Mouse (Mus musculus): ENCODE measurements around the gene Klhl31. TPM values are rescaled to one million over a fixed set of nuclear protein-coding genes. Genes with fewer than 3 reads are reported as not detected.
A peak's percentile ranks its signal among the peaks of the same experiment; 100 is the strongest.

Klhl31 gene
- total RNA-seq (2021): 100 to 1,000 TPM; 144 to 150 TPM

GRCm38 (mm10) chr9:77636450-77636951 lies at the start of gene Klhl31:
Klhl31 (plus strand) TSS chr9:77636500.
- intact Hi-C loops (cut with DNase I): no loop called here
- peak; percentile 26 for DNase-seq (ENCODE audit: low spot score)

- no peak for DNase-seq (ENCODE audit: low spot score)
- intact Hi-C loops (cut with DNase I): no loop called here
Measured at GRCm38 (mm10) chr9:77586806-77587591, 49.3 kb upstream of the Klhl31 start.

- intact Hi-C loops (cut with DNase I): no loop called here
- DNase-seq (ENCODE audit: low spot score): no peak
Measured at GRCm38 (mm10) chr9:77587616-77588015, 48.7 kb upstream of the Klhl31 start.

GRCm38 (mm10) chr9:77589496-77589895 lies 46.8 kb upstream of the Klhl31 start:
- intact Hi-C loops (cut with DNase I): no loop called here
- no peak for DNase-seq (ENCODE audit: low spot score)

- DNase-seq (ENCODE audit: low spot score): no peak
- intact Hi-C loops (cut with DNase I): no loop called here
Measured at GRCm38 (mm10) chr9:77592423-77592822, 43.9 kb upstream of the Klhl31 start.

GRCm38 (mm10) chr9:77595006-77595626 lies 41.2 kb upstream of the Klhl31 start:
- no peak for DNase-seq (ENCODE audit: low spot score)
- intact Hi-C loops (cut with DNase I): loop anchor here (5.0 kb wide), 1 partner anchor 442 kb away; no protein-coding TSS in a partner anchor

GRCm38 (mm10) chr9:77596355-77596754 lies 39.9 kb upstream of the Klhl31 start:
- peak; percentile 23 for DNase-seq (ENCODE audit: low spot score)
- intact Hi-C loops (cut with DNase I): loop anchor here (2.0 to 5.0 kb wide), 2 partner anchors 184 to 441 kb away; no protein-coding TSS in a partner anchor

- intact Hi-C loops (cut with DNase I): loop anchor here (5.0 kb wide), 1 partner anchor 439 kb away; no protein-coding TSS in a partner anchor
- no peak for DNase-seq (ENCODE audit: low spot score)
Measured at GRCm38 (mm10) chr9:77598560-77598959, 37.7 kb upstream of the Klhl31 start.

- DNase-seq (ENCODE audit: low spot score): no peak
- intact Hi-C loops (cut with DNase I): no loop called here
Measured at GRCm38 (mm10) chr9:77602302-77603266, 33.7 kb upstream of the Klhl31 start.

- intact Hi-C loops (cut with DNase I): no loop called here
- no peak for DNase-seq (ENCODE audit: low spot score)
Measured at GRCm38 (mm10) chr9:77603965-77604509, 32.3 kb upstream of the Klhl31 start.

- intact Hi-C loops (cut with DNase I): no loop called here
Measured at GRCm38 (mm10) chr9:77607295-77607694, 29.0 kb upstream of the Klhl31 start.

GRCm38 (mm10) chr9:77607840-77608239 lies 28.5 kb upstream of the Klhl31 start:
- intact Hi-C loops (cut with DNase I): no loop called here
- DNase-seq (ENCODE audit: low spot score): no peak

More at GRCm38 (mm10) chr9:77607295-77607694, 29.0 kb upstream of the Klhl31 start:
- DNase-seq (ENCODE audit: low spot score): no peak

- intact Hi-C loops (cut with DNase I): loop anchor here (5.0 kb wide), 3 partner anchors 46 to 411 kb away; no protein-coding TSS in a partner anchor
- DNase-seq (ENCODE audit: low spot score): no peak
Measured at GRCm38 (mm10) chr9:77610811-77611210, 25.5 kb upstream of the Klhl31 start.

- intact Hi-C loops (cut with DNase I): loop anchor here (5.0 kb wide), 3 partner anchors 45 to 410 kb away; no protein-coding TSS in a partner anchor
- no peak for DNase-seq (ENCODE audit: low spot score)
Measured at GRCm38 (mm10) chr9:77612349-77612748, 24.0 kb upstream of the Klhl31 start.

- no peak for DNase-seq (ENCODE audit: low spot score)
- intact Hi-C loops (cut with DNase I): no loop called here
Measured at GRCm38 (mm10) chr9:77615868-77616267, 20.4 kb upstream of the Klhl31 start.

- DNase-seq (ENCODE audit: low spot score): no peak
- intact Hi-C loops (cut with DNase I): no loop called here
Measured at GRCm38 (mm10) chr9:77616796-77617195, 19.5 kb upstream of the Klhl31 start.

GRCm38 (mm10) chr9:77617751-77618150 lies 18.5 kb upstream of the Klhl31 start:
- intact Hi-C loops (cut with DNase I): no loop called here
- no peak for DNase-seq (ENCODE audit: low spot score)

GRCm38 (mm10) chr9:77618392-77618791 lies 17.9 kb upstream of the Klhl31 start:
- DNase-seq (ENCODE audit: low spot score): no peak
- intact Hi-C loops (cut with DNase I): no loop called here

- intact Hi-C loops (cut with DNase I): no loop called here
- no peak for DNase-seq (ENCODE audit: low spot score)
Measured at GRCm38 (mm10) chr9:77620077-77620476, 16.2 kb upstream of the Klhl31 start.

Data from heart, postnatal 25 days (tissue).